Mouse (Mus musculus) lung, embryonic 16.5 days (tissue): ENCODE results near the gene Pank2. TPM values are rescaled to one million over a fixed set of nuclear protein-coding genes. Genes with fewer than 3 reads are reported as not detected.

ENCODE experiments used
- ATAC-seq: fragments of 200-750 bp; cut with Nextera tagmentation; 2 replicates; pipeline ENCODE4 v1.8.0; 2017; ENCODE audit warnings: low read depth, mild to moderate bottlenecking, moderate library complexity
- H3K27ac ChIP-seq: fragments of 300-500 bp; sonication (generic); 2 replicates; pipeline ENCODE4 v1.5.1; 2014; ENCODE audit warnings: mild to moderate bottlenecking, control low read depth, low read length
- H3K27me3 ChIP-seq: fragments of 300-500 bp; sonication (generic); 2 replicates; pipeline ENCODE4 v1.6.1; 2014; ENCODE audit warnings: low read depth, low read length, mixed read lengths; ENCODE audit not compliant: control insufficient read depth, insufficient read depth
- H3K36me3 ChIP-seq: fragments of 300-500 bp; sonication (generic); 2 replicates; pipeline ENCODE4 v1.6.1; 2014; ENCODE audit warnings: low read length; ENCODE audit not compliant: control insufficient read depth, insufficient read depth
- H3K4me1 ChIP-seq: fragments of 300-500 bp; sonication (generic); replicated peaks from 2 replicates; pipeline ENCODE4 v1.6.1; 2014; ENCODE audit warnings: low read length, mixed read lengths; ENCODE audit not compliant: control insufficient read depth, insufficient read depth
- H3K4me2 ChIP-seq: fragments of 300-500 bp; sonication (generic); 2 replicates; pipeline ENCODE4 v1.6.1; 2014; ENCODE audit warnings: low read depth, low read length, control low read depth
- H3K4me3 ChIP-seq: fragments of 300-500 bp; sonication (generic); 2 replicates; pipeline ENCODE4 v1.5.1; 2014; ENCODE audit warnings: mild to moderate bottlenecking, low read length, control low read depth
- H3K9ac ChIP-seq: fragments of 300-500 bp; sonication (generic); 2 replicates; pipeline ENCODE4 v1.6.1; 2014; ENCODE audit warnings: low read length, control low read depth
- H3K9me3 ChIP-seq: fragments of 300-500 bp; sonication (generic); 2 replicates; pipeline ENCODE4 v1.6.1; 2016; ENCODE audit warnings: low read length; ENCODE audit not compliant: control insufficient read depth
- WGBS: fragments of 180-500 bp; shearing (Covaris S2); extraction: QIAGEN DNeasy Blood & Tissue Kit; methylation state at CpG from one replicate; pipeline ENCODE4 v1.1.7; 2014; 5-methylcytosine and 5-hydroxymethylcytosine counted together
- microRNA-seq: library from miRNA; unstranded; fragments of <30 nt; microRNA quantifications from one replicate; pipeline ENCODE4, GENCODE M21; 2016
- polyA plus RNA-seq: library from polyadenylated mRNA; unstranded; fragments of >200 nt; fragmentation: Nextera tagmentation; extraction: Ambion mirVana; gene quantifications from 2 replicates; pipeline ENCODE4 v1.2.1, GENCODE M21; 2015

Pank2 gene
- polyA plus RNA-seq, 1 experiment from 2014 or later = 28.4 TPM

DNA sequence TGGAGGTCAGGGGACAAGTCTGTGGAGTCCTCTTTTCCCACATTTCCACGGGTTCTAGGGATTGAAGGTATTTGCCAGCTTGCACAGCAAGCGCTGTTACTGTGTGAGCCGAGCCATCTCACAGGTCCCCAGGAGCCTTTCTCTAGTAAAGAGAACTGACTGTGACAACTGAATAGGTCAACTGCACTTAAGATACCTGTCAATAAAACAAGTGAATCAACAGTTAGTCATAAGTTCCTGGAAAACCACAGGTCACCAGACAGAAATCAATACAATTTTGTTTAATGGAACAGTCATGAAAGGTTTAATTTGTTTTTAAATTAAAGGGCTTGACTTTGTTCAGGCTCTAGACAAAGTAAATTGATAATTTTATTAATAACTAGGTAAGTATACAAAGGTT lies 68.3 kb downstream of the Pank2 start:
- no peaks in the 10 kb centered on the region for H3K4me1 ChIP-seq
- H3K27me3 ChIP-seq = no peaks in the 10 kb centered on the region
- no peak overlapping the region for H3K4me3 ChIP-seq
- no peak overlapping the region for H3K9ac ChIP-seq
- no peaks in the 10 kb centered on the region for H3K9me3 ChIP-seq
- ATAC-seq = no peak
- 78% methylated on average over 3 of the region's 3 CpGs for WGBS
- H3K36me3 ChIP-seq = no peaks in the 10 kb centered on the region
- no peak overlapping the region for H3K4me2 ChIP-seq
- no peak overlapping the region for H3K27ac ChIP-seq

DNA sequence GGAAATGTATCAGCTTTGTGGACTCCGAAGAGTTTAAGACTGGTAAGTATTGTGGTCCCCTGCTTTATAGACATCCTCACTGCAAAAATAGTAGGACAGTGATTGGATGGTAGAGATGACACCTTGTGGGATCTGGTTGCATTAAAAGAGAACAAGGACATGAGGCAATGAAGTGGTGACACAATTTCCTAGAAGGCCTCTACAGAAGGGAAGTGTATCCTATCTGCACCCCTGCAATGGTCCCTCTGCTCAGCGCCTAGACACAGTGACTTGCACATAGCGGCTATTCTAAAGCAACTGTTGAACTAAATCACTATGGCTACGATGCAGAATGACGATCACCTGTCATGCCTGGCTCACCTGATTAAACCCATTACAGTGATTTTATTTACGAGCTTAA lies 75.3 kb downstream of the Pank2 start:
- 80% methylated on average over 6 of the region's 6 CpGs for WGBS
- no peak overlapping the region for H3K4me2 ChIP-seq
- no peaks in the 10 kb centered on the region for H3K27me3 ChIP-seq
- H3K9ac ChIP-seq = no peak overlapping the region
- no peak overlapping the region for H3K4me3 ChIP-seq
- ATAC-seq = no peak
- H3K4me1 ChIP-seq = no peaks in the 10 kb centered on the region
- H3K36me3 ChIP-seq = no peaks in the 10 kb centered on the region
- H3K27ac ChIP-seq = no peak overlapping the region
- no peaks in the 10 kb centered on the region for H3K9me3 ChIP-seq

DNA sequence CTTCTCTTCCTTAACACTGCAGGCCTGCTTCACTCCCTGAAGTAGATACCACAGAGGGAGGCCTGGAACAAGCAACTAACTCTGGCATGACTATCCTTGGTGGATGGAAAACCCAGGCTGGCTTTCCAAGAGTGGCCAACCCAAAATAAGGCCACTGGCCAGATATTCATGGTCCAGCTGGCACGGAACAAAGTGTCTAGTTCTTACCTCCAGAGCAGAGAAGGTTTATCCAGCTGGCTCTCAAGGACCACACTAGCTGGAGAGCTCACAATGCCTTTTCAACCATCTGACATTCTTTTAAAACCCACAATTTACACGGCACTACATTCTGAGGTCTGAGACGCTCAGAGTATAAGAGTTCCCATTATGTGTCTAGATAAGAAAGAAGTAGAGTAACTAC lies 82.2 kb downstream of the Pank2 start:
- H3K27me3 ChIP-seq = no peaks in the 10 kb centered on the region
- H3K9ac ChIP-seq = no peak overlapping the region
- H3K36me3 ChIP-seq = no peaks in the 10 kb centered on the region
- H3K4me2 ChIP-seq = no peak overlapping the region
- H3K9me3 ChIP-seq = no peaks in the 10 kb centered on the region
- 56% methylated on average over 3 of the region's 3 CpGs for WGBS
- 0 out of 2 replicates have a peak, but pooled peaks cover 3% of the 10 kb centered on the region for H3K4me1 ChIP-seq
- H3K4me3 ChIP-seq = no peak overlapping the region
- ATAC-seq = peak; percentile 54; the same call in 1 of the 2 replicates
- H3K27ac ChIP-seq = peak overlapping the region; percentile 45

DNA sequence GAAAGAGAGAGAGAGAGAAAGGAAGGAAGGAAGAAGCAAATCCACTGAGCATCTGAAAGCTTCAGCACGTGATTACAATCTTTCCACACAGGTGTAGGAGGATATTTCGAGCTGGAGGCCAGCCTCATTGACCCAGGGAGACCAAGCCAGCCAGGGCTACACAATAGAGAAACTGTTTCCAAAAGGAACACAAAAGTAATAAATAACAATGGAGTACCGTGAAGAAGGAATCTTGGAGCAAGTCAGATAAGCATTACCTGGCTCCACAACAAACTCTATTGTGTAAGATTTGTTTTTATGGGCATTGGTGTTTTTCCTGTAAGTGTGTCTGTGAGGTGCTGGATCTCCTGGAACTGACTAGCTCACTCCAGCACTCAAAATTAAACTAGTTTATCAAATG lies 83.3 kb downstream of the Pank2 start:
- WGBS = 43% methylated on average over 3 of the region's 3 CpGs
- Histone ChIP-seq H3K36me3 (no peaks in the 10 kb centered on the region), H3K4me3 (no peak overlapping the region), H3K27me3 (no peaks in the 10 kb centered on the region), H3K9me3 (no peaks in the 10 kb centered on the region), H3K9ac (no peak overlapping the region), H3K4me2 (no peak overlapping the region), H3K4me1 (0 out of 2 replicates have a peak, but pooled peaks cover 3% of the 10 kb centered on the region), H3K27ac (no peak overlapping the region)
- no peak for ATAC-seq

Small RNAs within 50 kb of the gene (microRNA-seq; reads per million reads assigned to microRNA genes)
- gene Mir103-2 = 61.8 reads per million, percentile 45 among the genes with 10 or more reads in this experiment

Other genes with a start within 250 kb of the Pank2 start
- gene Gfra4, start 219.4 kb upstream of the Pank2 start, polyA plus RNA-seq = 8.2 and 9.3 TPM in 2 replicates
- gene Adam33, start 198.7 kb upstream of the Pank2 start, polyA plus RNA-seq = 6.5 and 7.1 TPM in 2 replicates
- gene Siglec1, start 175.7 kb upstream of the Pank2 start, polyA plus RNA-seq = 0.34 and 0.59 TPM in 2 replicates
- gene Hspa12b, start 135.2 kb upstream of the Pank2 start, polyA plus RNA-seq = 16.0 and 17.2 TPM in 2 replicates
- not detected in 2 replicates for gene Gm11037, start 129.0 kb upstream of the Pank2 start, polyA plus RNA-seq
- 57.9 and 63.5 TPM in 2 replicates for gene 1700037H04Rik, start 102.4 kb upstream of the Pank2 start, polyA plus RNA-seq
- 8.4 and 9.5 TPM in 2 replicates for gene Cenpb, start 82.4 kb upstream of the Pank2 start, polyA plus RNA-seq
- gene Cdc25b, start 75.5 kb upstream of the Pank2 start, polyA plus RNA-seq = 61.0 TPM in 2 replicates
- 6.5 and 8.8 TPM in 2 replicates for gene Spef1, start 75.2 kb upstream of the Pank2 start, polyA plus RNA-seq
- 29.0 and 29.7 TPM in 2 replicates for gene Ap5s1, start 55.4 kb upstream of the Pank2 start, polyA plus RNA-seq
- 20.6 and 22.7 TPM in 2 replicates for gene Mavs, start 28.4 kb upstream of the Pank2 start, polyA plus RNA-seq
- gene Rnf24, start 90.4 kb downstream of the Pank2 start, polyA plus RNA-seq = 3.4 TPM in 2 replicates
- gene Smox, start 229.0 kb downstream of the Pank2 start, polyA plus RNA-seq = 32.8 and 32.9 TPM in 2 replicates